Mouse (Mus musculus): ENCODE data around the gene Bahcc1.

The Bahcc1 gene

GRCm38 (mm10) chr11:120200621-120201020 is 32.1 kb upstream of the Bahcc1 start:
- Histone ChIP-seq H3K4me3 (replicated peaks; ENCODE audit: low read length) (no peak overlapping the region), H3K9me3 (ENCODE audit: low read length) (peaks cover 3% of the 10 kb centered on the region; the same call in 1 of the 2 replicates), H3K27me3 (ENCODE audit: insufficient read depth, low read length) (peaks cover 16% of the 10 kb centered on the region), H3K4me1 (replicated peaks; ENCODE audit: low read depth, low read length) (peaks cover 12% of the 10 kb centered on the region), H3K36me3 (ENCODE audit: insufficient read depth, low read length) (no peaks in the 10 kb centered on the region)
- no peak for TF ChIP-seq NANOG (IDR thresholded peaks at IDR 0.05; ENCODE audit: borderline replicate concordance, low read length)
- TF ChIP-seq POU5F1 (IDR thresholded peaks at IDR 0.05; ENCODE audit: borderline replicate concordance, low read length), result no peak
- TF ChIP-seq CTCF (conservative IDR thresholded peaks at IDR 0.05; ENCODE audit: low read length), result no peak

- H3K4me1 ChIP-seq (replicated peaks; ENCODE audit: low read depth, low read length), result peaks cover 6% of the 10 kb centered on the region
- TF ChIP-seq POU5F1 (IDR thresholded peaks at IDR 0.05; ENCODE audit: borderline replicate concordance, low read length) (no peak), CTCF (conservative IDR thresholded peaks at IDR 0.05; ENCODE audit: low read length) (no peak), NANOG (IDR thresholded peaks at IDR 0.05; ENCODE audit: borderline replicate concordance, low read length) (no peak)
- peaks cover 20% of the 10 kb centered on the region for H3K27me3 ChIP-seq (ENCODE audit: insufficient read depth, low read length)
- no peak overlapping the region for H3K4me3 ChIP-seq (replicated peaks; ENCODE audit: low read length)
- no peaks in the 10 kb centered on the region for H3K36me3 ChIP-seq (ENCODE audit: insufficient read depth, low read length)
- peaks cover 3% of the 10 kb centered on the region; the same call in 1 of the 2 replicates for H3K9me3 ChIP-seq (ENCODE audit: low read length)
These were observed 28.5 kb upstream of the Bahcc1 start for GRCm38 (mm10) chr11:120204200-120204599.

- H3K4me1 ChIP-seq (replicated peaks; ENCODE audit: low read depth, low read length), result peaks cover 5% of the 10 kb centered on the region
- TF ChIP-seq NANOG (IDR thresholded peaks at IDR 0.05; ENCODE audit: borderline replicate concordance, low read length), result no peak
- no peak for TF ChIP-seq CTCF (conservative IDR thresholded peaks at IDR 0.05; ENCODE audit: low read length)
- no peak for TF ChIP-seq POU5F1 (IDR thresholded peaks at IDR 0.05; ENCODE audit: borderline replicate concordance, low read length)
- H3K9me3 ChIP-seq (ENCODE audit: low read length), result peaks cover 3% of the 10 kb centered on the region; the same call in 1 of the 2 replicates
- H3K27me3 ChIP-seq (ENCODE audit: insufficient read depth, low read length), result peaks cover 17% of the 10 kb centered on the region
- H3K36me3 ChIP-seq (ENCODE audit: insufficient read depth, low read length), result no peaks in the 10 kb centered on the region
- H3K4me3 ChIP-seq (replicated peaks; ENCODE audit: low read length), result no peak overlapping the region
These were observed 26.6 kb upstream of the Bahcc1 start for GRCm38 (mm10) chr11:120206069-120206668.

- Histone ChIP-seq H3K27me3 (ENCODE audit: insufficient read depth, low read length) (peaks cover 17% of the 10 kb centered on the region), H3K4me3 (replicated peaks; ENCODE audit: low read length) (no peak overlapping the region), H3K9me3 (ENCODE audit: low read length) (peaks cover 3% of the 10 kb centered on the region; the same call in 1 of the 2 replicates), H3K36me3 (ENCODE audit: insufficient read depth, low read length) (no peaks in the 10 kb centered on the region), H3K4me1 (replicated peaks; ENCODE audit: low read depth, low read length) (peaks cover 5% of the 10 kb centered on the region)
- no peak for TF ChIP-seq CTCF (conservative IDR thresholded peaks at IDR 0.05; ENCODE audit: low read length)
- no peak for TF ChIP-seq POU5F1 (IDR thresholded peaks at IDR 0.05; ENCODE audit: borderline replicate concordance, low read length)
- no peak for TF ChIP-seq NANOG (IDR thresholded peaks at IDR 0.05; ENCODE audit: borderline replicate concordance, low read length)
These were observed 26.1 kb upstream of the Bahcc1 start for GRCm38 (mm10) chr11:120206669-120207090.

GRCm38 (mm10) chr11:120208848-120209247 is 23.9 kb upstream of the Bahcc1 start:
- H3K9me3 ChIP-seq (ENCODE audit: low read length), result peaks cover 3% of the 10 kb centered on the region; the same call in 1 of the 2 replicates
- H3K4me3 ChIP-seq (replicated peaks; ENCODE audit: low read length), result no peak overlapping the region
- H3K36me3 ChIP-seq (ENCODE audit: insufficient read depth, low read length), result no peaks in the 10 kb centered on the region
- H3K27me3 ChIP-seq (ENCODE audit: insufficient read depth, low read length), result peaks cover 20% of the 10 kb centered on the region
- no peak for TF ChIP-seq NANOG (IDR thresholded peaks at IDR 0.05; ENCODE audit: borderline replicate concordance, low read length)
- peak; percentile 67 for TF ChIP-seq CTCF (conservative IDR thresholded peaks at IDR 0.05; ENCODE audit: low read length)
- H3K4me1 ChIP-seq (replicated peaks; ENCODE audit: low read depth, low read length), result peaks cover 5% of the 10 kb centered on the region

GRCm38 (mm10) chr11:120209462-120209861 is 23.3 kb upstream of the Bahcc1 start:
- H3K36me3 ChIP-seq (ENCODE audit: insufficient read depth, low read length), result no peaks in the 10 kb centered on the region
- H3K27me3 ChIP-seq (ENCODE audit: insufficient read depth, low read length), result peaks cover 16% of the 10 kb centered on the region; the same call in 1 of the 2 replicates
- no peaks in the 10 kb centered on the region for H3K9me3 ChIP-seq (ENCODE audit: low read length)
- TF ChIP-seq POU5F1 (IDR thresholded peaks at IDR 0.05; ENCODE audit: borderline replicate concordance, low read length) (no peak), NANOG (IDR thresholded peaks at IDR 0.05; ENCODE audit: borderline replicate concordance, low read length) (no peak), CTCF (conservative IDR thresholded peaks at IDR 0.05; ENCODE audit: low read length) (no peak)
- H3K4me1 ChIP-seq (replicated peaks; ENCODE audit: low read depth, low read length), result peaks cover 5% of the 10 kb centered on the region
- no peak overlapping the region for H3K4me3 ChIP-seq (replicated peaks; ENCODE audit: low read length)

- Histone ChIP-seq H3K27me3 (ENCODE audit: insufficient read depth, low read length) (peaks cover 13% of the 10 kb centered on the region), H3K9me3 (ENCODE audit: low read length) (peaks cover 1% of the 10 kb centered on the region; the same call in 1 of the 2 replicates), H3K36me3 (ENCODE audit: insufficient read depth, low read length) (no peaks in the 10 kb centered on the region), H3K4me1 (replicated peaks; ENCODE audit: low read depth, low read length) (peaks cover 41% of the 10 kb centered on the region), H3K4me3 (replicated peaks; ENCODE audit: low read length) (no peak overlapping the region)
- TF ChIP-seq POU5F1 (IDR thresholded peaks at IDR 0.05; ENCODE audit: borderline replicate concordance, low read length) (no peak), NANOG (IDR thresholded peaks at IDR 0.05; ENCODE audit: borderline replicate concordance, low read length) (no peak), CTCF (conservative IDR thresholded peaks at IDR 0.05; ENCODE audit: low read length) (no peak)
These were observed 17.0 kb upstream of the Bahcc1 start for GRCm38 (mm10) chr11:120215726-120216241.

GRCm38 (mm10) chr11:120216540-120217324 is 16.0 kb upstream of the Bahcc1 start:
- Histone ChIP-seq H3K4me1 (replicated peaks; ENCODE audit: low read depth, low read length) (peaks cover 41% of the 10 kb centered on the region), H3K36me3 (ENCODE audit: insufficient read depth, low read length) (no peaks in the 10 kb centered on the region), H3K9me3 (ENCODE audit: low read length) (peaks cover 11% of the 10 kb centered on the region; the same call in 1 of the 2 replicates), H3K4me3 (replicated peaks; ENCODE audit: low read length) (0 out of 2 replicates have a peak overlapping the region, but pooled peaks have one; percentile 14), H3K27me3 (ENCODE audit: insufficient read depth, low read length) (peaks cover 23% of the 10 kb centered on the region)
- TF ChIP-seq POU5F1 (IDR thresholded peaks at IDR 0.05; ENCODE audit: borderline replicate concordance, low read length), result no peak
- no peak for TF ChIP-seq CTCF (conservative IDR thresholded peaks at IDR 0.05; ENCODE audit: low read length)
- no peak for TF ChIP-seq NANOG (IDR thresholded peaks at IDR 0.05; ENCODE audit: borderline replicate concordance, low read length)

Measured in E14TG2a.4 (cell line).